Mouse (Mus musculus) T-helper 2 cell (primary cell): Measurements from ENCODE around the gene Gria3.

Source experiments
- in situ Hi-C: fragments of 300-600 bp; cut with MboI, MseI; formaldehyde crosslinking; loops from one replicate; pipeline ENCODE4 v1.15.1; 2025; ENCODE audit warnings: high pct_unique_total_duplicates

The Gria3 gene

DNA sequence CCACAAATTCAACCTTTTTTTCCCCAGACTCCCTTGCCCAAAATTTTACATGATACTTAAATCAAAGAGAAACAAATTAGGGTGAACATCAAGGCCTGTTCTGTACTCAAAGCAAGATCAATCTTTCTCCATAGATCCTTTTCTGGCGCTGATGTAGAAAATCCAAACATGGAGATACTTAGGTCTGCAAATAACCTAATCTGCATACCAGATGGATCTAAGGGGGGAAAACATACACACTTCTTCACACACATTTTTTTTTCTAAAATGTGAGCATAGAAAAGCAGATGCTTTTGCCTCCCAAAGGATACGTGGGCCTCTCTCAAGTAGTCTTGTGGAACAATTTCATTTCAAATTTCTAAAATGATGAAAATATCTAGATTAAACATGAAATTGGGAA is 164.2 kb downstream of the Gria3 start:
- in situ Hi-C loops: no loop called here

DNA sequence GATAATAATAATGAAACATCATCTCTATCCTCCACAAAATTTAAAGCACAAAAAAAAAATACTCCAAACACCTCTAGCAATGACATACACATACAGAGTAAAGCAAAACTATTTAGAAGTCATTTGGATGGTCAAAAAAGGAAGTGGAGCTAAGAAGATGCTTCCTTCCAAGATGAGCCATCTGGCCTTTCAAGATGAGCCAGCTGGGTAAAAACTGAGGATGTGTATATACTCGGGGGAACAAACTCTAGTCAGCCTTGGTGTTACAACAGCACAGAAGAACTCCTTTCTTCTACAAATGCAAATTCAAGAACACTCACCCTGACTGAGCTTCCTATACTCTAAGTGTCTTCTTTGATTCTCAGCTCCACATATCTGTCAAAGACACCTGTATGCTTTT is 172.4 kb downstream of the Gria3 start:
- in situ Hi-C loops: no loop called here

DNA sequence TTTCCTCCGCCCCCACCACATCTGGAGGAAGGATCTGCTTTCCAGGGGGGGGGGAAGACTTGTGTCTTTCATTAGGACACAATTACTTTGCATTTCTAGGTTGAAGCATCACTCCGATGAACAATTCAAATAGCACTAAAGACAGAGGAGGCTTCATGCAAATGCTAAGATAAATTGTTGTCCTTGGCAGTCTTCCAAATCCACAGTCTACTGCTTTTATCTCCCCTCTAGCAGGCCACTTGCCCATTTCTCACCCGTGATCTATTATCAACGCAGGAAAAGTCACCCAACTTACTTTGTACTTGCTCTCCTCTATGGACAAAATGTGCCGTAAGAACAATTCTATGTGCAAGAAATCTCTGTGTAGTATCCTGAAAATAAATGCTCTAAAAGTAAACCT is 178.1 kb downstream of the Gria3 start:
- in situ Hi-C loops: no loop called here

DNA sequence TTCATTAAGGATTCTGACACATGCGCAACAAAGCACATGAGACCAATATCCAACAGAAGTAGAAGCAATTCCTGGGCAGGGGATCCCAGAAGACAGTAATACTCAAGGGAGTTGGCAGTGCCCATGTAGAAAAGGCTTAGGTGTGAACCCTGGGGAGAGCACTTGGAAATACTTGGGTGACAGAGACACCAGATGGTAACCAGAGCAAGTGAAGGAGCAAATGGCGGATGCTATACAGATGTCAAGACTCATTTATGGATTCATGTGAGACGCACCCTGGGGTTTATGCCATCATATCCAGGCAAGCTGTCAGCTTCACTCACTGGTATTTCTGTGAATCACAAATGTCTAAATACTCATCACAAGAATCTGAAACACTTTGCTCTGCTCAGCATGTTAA is 187.0 kb downstream of the Gria3 start:
- in situ Hi-C loops: no loop called here

DNA sequence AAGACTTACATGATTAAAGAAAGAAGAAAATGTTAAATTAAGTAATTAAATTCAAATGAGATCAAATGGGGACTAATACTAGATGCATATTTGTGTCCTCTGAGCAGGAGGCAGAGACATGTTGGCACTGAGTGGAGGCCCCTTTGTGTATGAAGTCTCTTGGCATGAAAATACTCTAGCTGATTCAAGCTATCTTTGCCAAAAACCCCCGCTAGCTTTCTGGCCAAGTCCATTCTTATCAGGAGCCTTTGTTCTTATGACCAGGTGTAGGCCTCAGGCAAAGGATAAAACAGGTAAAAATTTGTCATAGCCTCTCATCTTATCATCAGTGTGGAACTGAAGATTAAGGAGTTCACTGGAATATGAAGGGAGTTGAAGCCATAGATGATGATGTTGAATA is 206.5 kb downstream of the Gria3 start:
- in situ Hi-C loops: no loop called here

DNA sequence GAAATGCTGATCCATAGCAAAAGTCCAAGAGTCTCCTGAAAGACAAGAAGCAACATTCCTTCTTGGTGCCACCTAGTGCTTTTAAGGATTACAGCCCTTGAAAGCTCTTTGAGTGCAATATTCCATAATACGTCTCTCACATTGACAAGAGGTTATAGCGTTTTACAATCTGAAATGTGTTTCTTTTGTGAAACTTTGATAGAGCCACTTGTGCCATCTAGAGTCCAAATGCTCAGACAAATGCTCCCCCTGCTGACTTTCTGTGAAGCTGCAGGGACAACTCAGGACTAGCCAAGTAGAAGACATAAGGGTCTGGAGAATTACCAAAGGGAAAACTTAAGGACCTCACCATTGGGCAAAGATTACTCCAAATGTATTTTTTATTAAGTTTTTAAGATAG is 214.3 kb downstream of the Gria3 start:
- in situ Hi-C loops: no loop called here

DNA sequence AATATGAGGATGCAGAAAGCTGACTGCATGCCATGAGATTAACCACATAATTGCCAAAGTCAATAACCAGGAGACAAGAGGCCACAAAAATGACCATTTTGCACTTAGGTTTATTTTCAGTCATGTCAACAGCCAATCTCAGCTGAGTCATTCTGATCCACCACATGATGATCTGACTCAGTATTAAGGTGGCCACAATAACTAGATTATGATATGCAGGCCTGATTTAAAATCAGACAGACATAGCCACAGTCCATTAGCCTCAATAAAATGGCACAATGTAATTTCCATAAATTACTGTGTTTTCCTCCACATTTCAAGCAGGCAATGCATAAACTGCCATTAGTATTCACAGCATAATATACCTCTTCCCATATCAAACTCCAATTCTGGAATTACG is 216.3 kb downstream of the Gria3 start:
- in situ Hi-C loops: no loop called here

DNA sequence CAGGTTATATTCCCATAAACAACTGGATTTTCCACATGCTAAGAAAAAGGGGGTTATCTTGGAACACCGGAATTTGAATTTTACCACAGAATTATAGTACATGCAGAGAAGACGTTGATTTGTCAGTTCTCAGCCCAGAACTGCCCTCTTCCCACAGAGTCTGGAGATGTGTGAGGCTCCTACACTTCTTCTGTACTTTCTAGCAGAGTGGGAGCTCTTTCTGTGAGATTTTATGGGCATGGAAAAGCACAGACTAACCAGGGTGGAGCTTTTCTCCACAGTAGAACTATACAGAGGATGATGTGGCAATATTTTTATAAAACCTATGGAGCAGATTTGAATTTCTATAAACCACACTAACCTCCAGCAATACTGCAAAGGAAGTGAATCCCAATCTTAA is 217.7 kb downstream of the Gria3 start:
- in situ Hi-C loops: no loop called here

DNA sequence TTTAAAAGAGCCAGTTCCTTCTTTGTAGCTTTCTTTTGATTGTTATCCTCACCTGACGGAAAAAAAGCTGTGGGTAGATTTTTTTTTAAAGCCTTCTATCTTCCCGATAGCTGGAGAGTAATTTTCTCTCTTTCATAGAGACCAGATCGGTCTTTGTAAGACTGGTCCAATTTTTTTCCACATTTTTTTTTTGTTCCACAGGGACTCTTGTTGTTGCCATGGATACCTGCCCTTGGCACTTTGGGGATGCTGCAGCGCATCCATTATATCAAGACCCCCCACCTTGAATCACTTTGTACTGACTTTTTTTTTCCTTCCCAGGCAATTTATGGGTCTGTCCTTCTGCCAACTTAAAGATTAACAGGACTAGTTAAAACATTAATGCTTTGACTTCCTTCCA is 232.9 kb downstream of the Gria3 start:
- in situ Hi-C loops: no loop called here

DNA sequence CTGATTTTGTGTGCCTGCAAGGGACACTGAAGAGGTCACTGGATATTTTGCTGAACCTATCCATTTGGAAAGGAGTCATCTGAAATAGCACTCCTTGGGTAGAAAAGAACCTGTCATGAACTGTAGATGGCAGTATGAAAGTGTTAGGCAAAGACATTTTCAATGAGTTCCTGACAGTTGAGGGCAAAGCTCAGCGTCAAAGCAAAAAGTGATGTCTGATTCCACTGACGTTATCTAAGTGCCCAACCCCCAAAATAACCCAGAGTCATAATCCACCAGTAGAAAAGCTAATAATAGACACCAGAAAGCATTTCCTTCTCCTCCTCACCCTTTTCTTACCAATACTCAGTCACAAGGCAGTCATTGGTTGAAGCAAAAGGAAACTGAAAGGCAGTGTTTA is 244.3 kb downstream of the Gria3 start:
- in situ Hi-C loops: no loop called here

DNA sequence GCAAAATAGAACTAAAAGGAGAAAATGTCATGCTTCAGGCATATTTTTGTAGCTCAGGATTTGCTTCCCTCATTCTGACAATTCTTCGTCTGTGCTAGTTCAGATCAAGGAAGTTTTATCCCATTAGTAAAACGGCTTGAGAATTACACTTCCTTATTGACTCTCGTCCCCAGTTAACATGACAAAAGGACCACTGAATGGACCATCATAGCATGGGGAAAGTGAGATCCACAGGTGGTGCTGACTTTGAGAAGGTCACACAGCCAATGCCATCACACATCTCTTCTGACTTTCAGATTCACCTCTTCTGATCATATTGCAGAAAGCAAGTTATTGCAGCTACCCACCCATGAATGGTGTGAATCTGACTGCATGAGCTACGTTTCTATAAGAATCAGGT is 257.1 kb downstream of the Gria3 start:
- in situ Hi-C loops: no loop called here

DNA sequence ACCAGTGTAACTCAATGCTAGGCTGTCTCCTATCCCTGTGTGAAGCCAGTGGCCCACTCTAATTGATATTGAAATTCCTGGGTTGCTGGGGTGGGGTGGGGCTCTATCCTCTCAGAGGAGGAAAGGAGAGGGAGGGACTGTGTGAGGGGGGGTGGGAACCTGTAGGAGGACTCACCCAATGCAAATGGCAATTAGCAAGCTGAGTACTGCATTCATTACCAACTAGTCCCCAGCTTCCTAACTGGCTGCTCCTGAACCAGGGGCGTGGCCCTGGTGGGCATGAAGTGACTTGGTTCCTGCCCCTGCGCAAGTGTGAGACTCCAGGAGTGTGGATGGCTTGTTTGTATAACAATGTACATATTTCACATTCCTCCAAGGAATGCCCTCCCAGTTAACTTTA is 288.2 kb downstream of the Gria3 start:
- in situ Hi-C loops: no loop called here

DNA sequence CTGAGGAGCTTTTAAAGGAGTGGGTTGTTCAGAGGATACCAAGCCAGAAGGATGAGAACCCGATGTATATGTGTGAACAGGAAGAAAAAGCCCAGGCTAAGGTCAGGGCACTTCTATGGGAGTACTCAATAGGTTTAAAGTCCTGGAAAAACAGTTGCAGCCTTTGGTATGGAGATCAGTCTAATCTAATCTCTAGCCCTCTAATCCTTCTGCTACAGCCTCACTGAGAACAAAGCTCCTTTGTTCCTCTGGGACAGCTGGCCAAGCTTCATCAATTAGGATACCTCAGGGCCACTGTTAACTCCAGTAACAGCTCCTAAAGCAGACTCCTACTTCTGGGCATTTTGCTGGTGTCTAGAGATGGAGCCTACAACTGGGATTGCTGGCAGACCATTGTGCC is 291.4 kb downstream of the Gria3 start:
- in situ Hi-C loops: no loop called here
